Mouse (Mus musculus) limb, embryonic 11.5 days (tissue): ENCODE data around the gene D3Ertd254e. TPM values are rescaled to one million over a fixed set of nuclear protein-coding genes. Genes with fewer than 3 reads are reported as not detected.

Experiments
- ATAC-seq: fragments of 200-750 bp; cut with Nextera tagmentation; 2 replicates; pipeline ENCODE4 v1.8.0; 2017; ENCODE audit warnings: low read depth; ENCODE audit not compliant: insufficient number of reproducible peaks, low FRiP score, low TSS enrichment
- DNase-seq: peaks from one replicate; pipeline ENCODE4 v3.0.0-alpha.2; 2015; ENCODE audit warnings: low spot score
- H3K27ac ChIP-seq: fragments of 300-500 bp; sonication (generic); replicated peaks from 2 replicates; pipeline ENCODE4 v1.5.1; 2014; ENCODE audit warnings: low read depth, mild to moderate bottlenecking, low read length
- H3K27me3 ChIP-seq: fragments of 300-500 bp; sonication (generic); 2 replicates; pipeline ENCODE4 v1.6.1; 2014; ENCODE audit warnings: mild to moderate bottlenecking, low read length, mixed read lengths; ENCODE audit not compliant: control insufficient read depth, insufficient read depth
- H3K36me3 ChIP-seq: fragments of 300-500 bp; sonication (generic); 2 replicates; pipeline ENCODE4 v1.6.1; 2014; ENCODE audit warnings: mild to moderate bottlenecking, low read length, moderate library complexity, mixed read lengths; ENCODE audit not compliant: control insufficient read depth, insufficient read depth
- H3K4me1 ChIP-seq: fragments of 300-500 bp; sonication (generic); 2 replicates; pipeline ENCODE4 v1.6.1; 2014; ENCODE audit warnings: low read length, mixed read lengths; ENCODE audit not compliant: control insufficient read depth, insufficient read depth
- H3K4me2 ChIP-seq: fragments of 300-500 bp; sonication (generic); 2 replicates; pipeline ENCODE4 v1.6.1; 2014; ENCODE audit warnings: low read depth, mild to moderate bottlenecking, moderate library complexity; ENCODE audit not compliant: severe bottlenecking
- H3K4me3 ChIP-seq: fragments of 300-500 bp; sonication (generic); 2 replicates; pipeline ENCODE4 v1.5.1; 2014; ENCODE audit warnings: low read depth, low read length
- H3K9ac ChIP-seq: fragments of 300-500 bp; sonication (generic); 2 replicates; pipeline ENCODE4 v1.6.1; 2014; ENCODE audit warnings: mild to moderate bottlenecking, low read length
- H3K9me3 ChIP-seq: fragments of 300-500 bp; sonication (generic); 2 replicates; pipeline ENCODE4 v1.6.1; 2016; ENCODE audit warnings: low read length; ENCODE audit not compliant: control insufficient read depth
- WGBS: fragments of 180-500 bp; shearing (Covaris S2); extraction: QIAGEN DNeasy Blood & Tissue Kit; methylation state at CpG from one replicate; pipeline ENCODE4 v1.1.7; 2014; 5-methylcytosine and 5-hydroxymethylcytosine counted together
- polyA plus RNA-seq: library from polyadenylated mRNA; unstranded; fragments of >200 nt; fragmentation: Nextera tagmentation; extraction: Ambion mirVana; gene quantifications from 2 replicates; pipeline ENCODE4 v1.2.1, GENCODE M21; 2014

The D3Ertd254e gene
- polyA plus RNA-seq, 1 experiment from 2014 or later: 9.8 TPM

DNA sequence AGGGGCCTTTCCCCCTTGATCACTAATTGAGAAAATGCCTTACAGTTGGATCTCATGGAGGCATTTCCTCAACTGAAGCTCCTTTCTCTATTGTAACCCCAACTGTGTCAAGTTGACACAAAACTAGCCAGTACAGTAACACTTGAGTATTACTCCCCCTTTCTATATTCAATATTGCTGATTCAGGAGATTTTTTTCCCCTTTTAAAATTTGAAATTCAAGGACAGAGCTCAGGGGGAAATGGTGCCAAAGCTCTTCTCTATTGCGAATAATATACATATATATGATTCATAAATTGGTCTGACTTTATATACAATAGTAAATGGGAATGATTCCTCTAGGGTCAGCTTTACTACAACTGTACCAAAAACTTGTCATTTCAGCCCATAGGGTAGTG lies 282 bp upstream of the D3Ertd254e start:
- 17% methylated on average over 1 of the region's 1 CpGs for WGBS
- H3K4me3 ChIP-seq: peak overlapping the region; percentile 59
- no peaks in the 10 kb centered on the region for H3K27me3 ChIP-seq
- H3K9me3 ChIP-seq: no peaks in the 10 kb centered on the region
- ATAC-seq (no peak), DNase-seq (no peak)
- no peak overlapping the region for H3K9ac ChIP-seq
- H3K4me1 ChIP-seq: no peaks in the 10 kb centered on the region; the same call in 1 of the 2 replicates
- H3K27ac ChIP-seq: no peak overlapping the region
- no peaks in the 10 kb centered on the region for H3K36me3 ChIP-seq
- H3K4me2 ChIP-seq: peak overlapping the region; percentile 62

DNA sequence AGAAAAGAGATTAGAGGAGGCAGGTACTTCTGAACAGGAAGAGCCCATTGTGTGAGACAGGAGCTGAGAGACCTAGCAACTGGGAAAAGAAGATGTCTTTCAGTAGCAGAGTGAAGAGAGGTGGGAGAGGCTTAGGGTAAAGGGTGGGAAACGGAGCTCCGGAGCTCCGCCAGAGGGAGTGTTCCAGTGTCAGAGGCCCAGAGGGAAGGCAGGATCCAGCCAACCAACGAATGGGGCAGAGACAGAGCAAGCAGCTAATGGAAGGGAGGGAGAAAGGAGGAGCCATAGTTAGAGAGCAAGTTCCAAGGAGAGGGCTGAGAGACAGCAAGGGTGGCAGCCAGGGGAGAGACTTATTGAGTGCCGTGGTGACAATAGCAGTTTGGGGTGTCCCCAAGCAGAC lies 4.5 kb downstream of the D3Ertd254e start:
- no peaks in the 10 kb centered on the region for H3K27me3 ChIP-seq
- H3K9me3 ChIP-seq: no peaks in the 10 kb centered on the region; the same call in 1 of the 2 replicates
- no peak overlapping the region for H3K27ac ChIP-seq
- DNase-seq (no peak), ATAC-seq (no peak)
- no peaks in the 10 kb centered on the region; the same call in 1 of the 2 replicates for H3K4me1 ChIP-seq
- H3K4me2 ChIP-seq: no peak overlapping the region
- peaks cover 8% of the 10 kb centered on the region for H3K36me3 ChIP-seq
- H3K4me3 ChIP-seq: no peak overlapping the region
- 31% methylated on average over 5 of the region's 5 CpGs for WGBS
- no peak overlapping the region for H3K9ac ChIP-seq

DNA sequence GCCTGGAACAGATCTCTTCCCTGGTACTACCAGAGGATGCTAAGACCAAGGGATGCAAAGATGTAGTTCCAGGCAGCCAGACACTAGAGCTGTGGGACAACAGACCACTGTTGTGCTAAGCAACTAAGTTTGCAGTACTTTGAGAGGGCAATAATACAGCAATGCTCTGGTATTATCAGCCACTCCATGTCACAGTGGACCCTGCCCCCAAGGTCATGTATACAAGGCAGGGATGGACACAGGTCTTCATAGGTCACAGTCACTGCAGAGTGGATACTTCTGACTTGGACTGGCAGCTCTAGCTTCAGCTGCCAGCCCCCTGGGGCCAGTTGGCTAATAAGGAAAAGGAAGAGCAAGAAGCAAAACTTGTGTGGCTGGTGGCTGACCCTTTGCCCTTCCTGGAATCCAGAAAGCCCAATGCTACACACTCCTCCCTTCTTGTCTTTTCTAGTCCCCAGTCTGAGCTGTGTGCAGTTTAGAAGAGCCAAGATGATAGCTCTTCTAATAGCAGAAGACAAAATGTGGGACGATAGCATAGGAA lies 19.9 kb downstream of the D3Ertd254e start:
- H3K4me1 ChIP-seq: no peaks in the 10 kb centered on the region
- H3K27me3 ChIP-seq: no peaks in the 10 kb centered on the region
- no peak overlapping the region for H3K4me3 ChIP-seq
- H3K4me2 ChIP-seq: no peak overlapping the region
- DNase-seq (no peak), ATAC-seq (no peak)
- H3K27ac ChIP-seq: no peak overlapping the region
- peaks cover 6% of the 10 kb centered on the region for H3K36me3 ChIP-seq
- H3K9ac ChIP-seq: no peak overlapping the region
- 83% methylated on average over 1 of the region's 1 CpGs for WGBS
- no peaks in the 10 kb centered on the region for H3K9me3 ChIP-seq

DNA sequence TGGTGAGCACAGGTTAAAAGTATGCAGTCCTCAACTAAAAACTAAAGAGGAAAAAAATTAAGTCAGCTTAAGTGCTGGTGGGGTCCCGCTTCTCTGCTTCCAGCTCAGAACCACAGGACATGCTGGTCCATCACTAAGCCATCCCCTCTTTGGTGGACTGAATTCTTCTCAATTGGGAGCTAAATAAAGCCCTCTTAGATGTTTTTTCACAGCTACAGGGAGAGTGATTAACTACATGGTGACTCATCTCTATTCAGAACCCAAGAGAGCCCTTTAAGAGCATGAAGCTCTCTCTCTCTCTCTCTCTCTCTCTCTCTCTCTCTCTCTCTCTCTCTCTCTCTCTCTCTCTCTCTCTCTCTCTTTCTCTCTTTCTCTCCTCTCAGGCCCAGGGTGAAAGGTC lies 20.5 kb downstream of the D3Ertd254e start:
- no peaks in the 10 kb centered on the region for H3K4me1 ChIP-seq
- H3K36me3 ChIP-seq: peaks cover 3% of the 10 kb centered on the region; the same call in 1 of the 2 replicates

DNA sequence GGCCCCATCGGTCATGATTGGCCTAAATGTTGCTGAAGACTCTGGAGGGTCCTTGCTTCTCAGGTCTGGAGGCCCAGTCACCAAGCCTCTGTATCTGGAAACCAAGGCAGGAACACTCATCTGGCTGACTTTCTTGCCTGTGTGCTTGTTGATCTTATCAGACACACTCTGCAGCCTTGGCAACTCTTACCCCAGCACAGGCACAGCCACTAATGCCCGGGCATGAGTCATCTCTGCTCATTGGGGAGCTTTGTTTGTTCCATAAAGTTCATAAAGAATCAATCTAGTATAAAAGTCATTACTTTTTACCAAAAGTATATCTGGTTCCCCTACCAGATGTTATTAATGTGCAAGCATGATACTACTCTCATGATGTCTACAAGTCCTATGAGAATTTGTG lies 22.9 kb downstream of the D3Ertd254e start:
- Histone ChIP-seq H3K9me3 (no peaks in the 10 kb centered on the region), H3K4me1 (no peaks in the 10 kb centered on the region), H3K4me3 (no peak overlapping the region), H3K27me3 (no peaks in the 10 kb centered on the region), H3K27ac (no peak overlapping the region), H3K9ac (no peak overlapping the region), H3K36me3 (no peaks in the 10 kb centered on the region), H3K4me2 (no peak overlapping the region)
- DNase-seq: no peak
- 83% methylated on average over 2 of the region's 2 CpGs for WGBS
- no peak for ATAC-seq

More for the DNA sequence above, 20.5 kb downstream of the D3Ertd254e start:
- 90% methylated on average over 1 of the region's 1 CpGs for WGBS
- Histone ChIP-seq H3K27ac (no peak overlapping the region), H3K9me3 (no peaks in the 10 kb centered on the region), H3K9ac (no peak overlapping the region), H3K4me3 (no peak overlapping the region), H3K27me3 (no peaks in the 10 kb centered on the region), H3K4me2 (no peak overlapping the region)
- ATAC-seq (no peak), DNase-seq (no peak)

DNA sequence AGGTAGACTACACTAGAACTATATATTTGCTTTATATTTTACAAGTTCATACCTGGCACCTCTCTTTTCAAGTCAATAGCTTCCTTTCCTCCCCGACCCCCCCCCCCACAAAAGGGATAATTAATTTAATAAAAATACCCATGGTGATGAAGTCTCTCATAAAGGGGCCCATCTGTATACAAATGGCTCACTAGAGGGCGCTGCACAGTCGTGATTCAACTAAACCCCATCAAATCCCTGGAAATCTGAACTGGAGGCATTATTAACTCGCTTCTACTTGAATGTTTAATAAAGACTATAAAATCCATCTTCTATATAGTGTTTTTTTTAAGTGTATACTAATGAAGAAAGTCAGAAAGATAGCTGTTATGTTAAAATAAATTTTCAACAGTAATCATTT lies 30.7 kb downstream of the D3Ertd254e start:
- Histone ChIP-seq H3K4me3 (no peak overlapping the region), H3K27me3 (no peaks in the 10 kb centered on the region), H3K4me2 (no peak overlapping the region), H3K4me1 (no peaks in the 10 kb centered on the region), H3K9me3 (no peaks in the 10 kb centered on the region), H3K27ac (no peak overlapping the region), H3K9ac (no peak overlapping the region), H3K36me3 (no peaks in the 10 kb centered on the region)
- ATAC-seq: no peak
- DNase-seq: peak; percentile 69
- 12% methylated on average over 4 of the region's 4 CpGs for WGBS

DNA sequence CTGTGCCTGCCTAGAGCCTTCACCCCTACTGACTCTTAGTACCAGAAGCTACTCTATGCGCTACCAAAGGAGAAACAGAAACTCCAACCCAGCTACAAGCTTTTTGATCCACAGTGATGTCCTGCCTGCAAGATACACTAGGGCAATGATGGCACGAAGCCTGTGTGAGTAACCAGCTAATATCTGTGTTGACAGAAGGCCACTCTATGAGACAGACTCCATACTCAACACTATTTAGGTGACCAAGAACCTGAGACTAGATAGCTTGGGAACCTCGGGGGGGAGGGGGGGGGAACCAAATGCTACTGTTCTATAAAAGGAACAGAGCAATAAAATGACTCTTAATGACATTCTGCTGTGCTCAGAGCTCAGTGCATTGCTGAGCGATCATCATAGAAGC lies 35.7 kb downstream of the D3Ertd254e start:
- H3K9ac ChIP-seq: no peak overlapping the region
- no peaks in the 10 kb centered on the region for H3K36me3 ChIP-seq

DNA sequence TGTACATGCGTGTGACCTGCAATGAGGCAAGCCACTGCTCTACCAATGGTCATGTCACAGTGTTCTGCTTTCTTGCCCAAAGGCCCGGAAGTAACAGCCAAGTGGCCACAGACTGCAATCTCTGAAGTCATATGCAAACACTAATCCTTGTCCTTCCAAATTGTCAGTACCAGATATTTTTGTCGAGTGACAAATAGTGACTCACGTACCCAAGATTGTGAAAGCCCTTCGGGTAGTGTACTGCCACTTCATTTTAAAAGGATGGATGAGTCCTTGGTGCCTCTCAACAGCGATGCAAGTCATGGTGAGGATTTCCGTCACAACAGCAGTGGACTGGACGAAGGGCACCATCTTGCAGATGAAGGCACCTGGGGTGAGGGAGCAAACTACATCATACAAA lies 38.4 kb downstream of the D3Ertd254e start:
- WGBS: 90% methylated on average over 8 of the region's 8 CpGs
- DNase-seq: no peak

More for the DNA sequence above, 35.7 kb downstream of the D3Ertd254e start:
- no peaks in the 10 kb centered on the region for H3K4me1 ChIP-seq
- ATAC-seq (no peak), DNase-seq (no peak)
- WGBS: 87% methylated on average over 4 of the region's 4 CpGs
- no peak overlapping the region for H3K4me3 ChIP-seq
- H3K4me2 ChIP-seq: no peak overlapping the region
- no peak overlapping the region for H3K27ac ChIP-seq
- no peaks in the 10 kb centered on the region for H3K9me3 ChIP-seq
- H3K27me3 ChIP-seq: no peaks in the 10 kb centered on the region

DNA sequence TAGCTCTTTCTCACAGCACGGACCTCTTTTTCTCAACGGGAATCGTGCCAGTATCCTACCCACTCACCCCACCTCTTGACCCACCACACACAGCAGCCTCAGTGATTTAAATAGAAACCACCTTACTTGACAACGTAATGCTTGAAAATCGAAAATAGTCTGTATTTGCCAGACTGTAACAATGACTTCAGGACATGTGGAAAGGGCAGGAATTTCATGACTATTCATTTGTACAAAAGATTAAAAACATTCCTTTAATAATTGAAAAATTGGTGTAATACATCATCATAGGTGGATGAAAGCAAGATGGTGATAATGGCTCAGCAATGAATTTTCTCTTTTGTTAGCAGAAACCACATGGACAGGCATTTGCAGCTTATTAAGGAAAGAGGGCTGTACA lies 50.3 kb downstream of the D3Ertd254e start:
- Histone ChIP-seq H3K4me1 (no peaks in the 10 kb centered on the region), H3K9ac (no peak overlapping the region), H3K27ac (no peak overlapping the region), H3K36me3 (no peaks in the 10 kb centered on the region), H3K27me3 (no peaks in the 10 kb centered on the region), H3K4me2 (no peak overlapping the region), H3K9me3 (no peaks in the 10 kb centered on the region), H3K4me3 (no peak overlapping the region)
- DNase-seq (no peak), ATAC-seq (no peak)
- WGBS: 85% methylated on average over 5 of the region's 5 CpGs

More for the DNA sequence above, 38.4 kb downstream of the D3Ertd254e start:
- Histone ChIP-seq H3K4me1 (no peaks in the 10 kb centered on the region), H3K4me3 (no peak overlapping the region), H3K9me3 (no peaks in the 10 kb centered on the region), H3K27ac (no peak overlapping the region), H3K9ac (no peak overlapping the region), H3K4me2 (no peak overlapping the region), H3K36me3 (no peaks in the 10 kb centered on the region), H3K27me3 (no peaks in the 10 kb centered on the region)
- ATAC-seq: no peak
